Mouse (Mus musculus): ENCODE data around the gene Tm9sf2.

Gene Tm9sf2

DNA sequence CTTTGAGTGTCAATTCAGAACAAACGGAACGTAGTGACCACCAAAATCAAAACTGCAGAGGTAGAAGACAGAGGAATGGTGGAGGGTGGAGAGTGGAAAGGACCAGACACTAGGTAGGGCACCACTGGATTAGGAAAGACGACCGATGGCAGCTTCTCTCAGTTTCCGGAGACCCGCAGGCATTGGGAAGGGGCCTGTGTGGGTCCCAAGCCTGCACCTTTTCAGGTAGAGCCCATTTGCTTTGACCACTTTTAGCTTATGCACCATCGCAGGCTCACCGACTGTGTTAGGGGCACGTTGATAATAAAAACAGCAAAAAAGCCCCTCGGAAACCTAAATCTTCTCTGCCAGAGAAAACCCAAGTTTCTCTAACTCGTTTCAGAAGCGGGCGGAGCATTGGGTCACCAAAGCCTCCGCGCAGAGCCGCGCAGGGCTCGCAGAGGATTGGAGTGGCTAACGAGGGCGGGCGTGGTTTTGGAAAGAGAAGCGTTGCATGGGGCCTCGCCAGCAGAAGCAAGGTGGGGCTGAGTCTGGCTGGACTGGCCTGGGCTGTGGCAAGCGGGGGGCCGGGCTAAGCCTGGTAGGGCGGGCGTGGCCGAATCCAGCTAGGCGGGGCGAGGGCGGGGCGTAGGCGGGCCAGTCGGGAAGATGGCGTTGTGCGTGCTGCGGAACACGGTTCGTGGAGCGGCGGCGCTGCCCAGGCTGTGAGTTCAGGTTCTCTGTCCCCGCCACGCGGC, 74.4 kb downstream of the Tm9sf2 start, which contains the start of gene Clybl:
Gene Clybl, plus strand, starts transcription at position 627 of the 737 bp plus-strand sequence.
- DNase-seq = peak; percentile 96 to 98

DNA sequence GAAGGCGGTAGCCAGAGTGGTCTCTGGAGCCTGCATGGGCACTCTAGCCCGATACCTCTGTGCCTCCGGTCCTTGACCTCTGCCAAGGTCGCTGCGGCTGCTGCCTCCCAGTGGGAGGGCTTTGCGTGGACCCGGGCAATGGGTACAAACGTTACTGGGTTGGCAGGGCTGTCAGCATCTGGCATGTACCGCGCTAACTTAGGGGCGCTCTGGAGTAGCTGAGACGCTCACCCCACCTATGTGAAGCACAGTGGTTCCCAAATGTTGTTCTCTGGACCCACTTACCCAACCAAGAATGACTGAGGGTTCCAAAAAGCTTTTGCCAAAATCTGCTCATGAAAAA, 74.9 kb downstream of the Tm9sf2 start:
- no peak for DNase-seq

DNA sequence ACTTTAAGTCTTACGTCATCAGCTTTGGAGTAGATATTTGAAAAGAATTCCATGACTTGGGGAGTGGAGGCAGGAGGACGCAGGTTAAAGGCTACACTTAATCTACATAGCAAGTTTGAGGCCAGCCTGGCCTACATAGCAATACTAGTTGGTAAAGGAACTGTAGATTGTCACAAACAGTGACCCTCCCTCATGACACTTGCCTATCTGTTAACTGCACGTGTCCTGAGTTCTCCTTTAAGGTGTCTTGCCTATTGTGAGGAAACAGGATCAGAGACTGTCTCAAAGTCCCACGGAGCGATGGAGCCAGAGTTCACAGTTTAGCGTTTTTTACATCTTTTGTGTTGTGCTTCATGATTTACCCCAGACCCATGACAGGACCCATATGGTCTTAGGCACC, 75.4 kb downstream of the Tm9sf2 start:
- no peak for DNase-seq

DNA sequence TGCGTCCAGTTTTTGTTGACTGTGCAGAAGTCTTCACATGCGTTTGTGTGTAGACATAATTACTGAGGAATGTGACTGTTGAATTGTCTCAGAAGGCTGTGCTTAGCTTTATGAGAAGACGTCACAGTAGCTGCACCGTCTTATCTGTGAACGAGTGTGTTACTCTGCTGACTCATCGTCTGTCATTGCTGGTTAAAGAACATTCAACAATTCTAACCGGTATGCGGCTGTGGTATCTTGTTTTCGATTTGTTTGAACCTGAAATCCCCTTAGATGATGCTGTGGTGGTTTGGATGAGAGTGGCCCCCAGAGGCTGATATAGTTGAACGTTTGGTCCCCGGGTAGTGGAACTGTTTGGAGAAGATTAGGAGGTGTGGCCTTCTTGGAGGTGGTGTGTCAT, 77.1 kb downstream of the Tm9sf2 start:
- DNase-seq = no peak

DNA sequence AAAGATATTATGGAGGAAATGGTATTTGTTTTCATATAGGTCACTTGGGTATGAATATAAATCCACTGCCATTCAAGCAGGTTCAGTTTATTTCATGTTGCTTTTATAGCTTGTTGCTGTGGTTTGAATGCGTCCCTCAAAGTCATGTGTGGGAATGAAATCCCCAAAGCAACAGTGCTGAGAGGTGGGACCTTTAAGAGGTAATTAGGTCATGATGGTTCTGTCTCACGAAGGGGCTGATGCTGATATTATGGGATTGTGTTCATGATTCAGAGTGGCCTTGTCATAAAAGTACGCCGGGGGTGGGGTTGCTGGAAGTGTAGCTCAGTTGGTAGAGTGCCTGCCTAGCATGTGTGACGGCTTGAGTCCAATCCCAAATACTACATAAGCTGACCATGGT, 81.4 kb downstream of the Tm9sf2 start:
- DNase-seq = no peak

DNA sequence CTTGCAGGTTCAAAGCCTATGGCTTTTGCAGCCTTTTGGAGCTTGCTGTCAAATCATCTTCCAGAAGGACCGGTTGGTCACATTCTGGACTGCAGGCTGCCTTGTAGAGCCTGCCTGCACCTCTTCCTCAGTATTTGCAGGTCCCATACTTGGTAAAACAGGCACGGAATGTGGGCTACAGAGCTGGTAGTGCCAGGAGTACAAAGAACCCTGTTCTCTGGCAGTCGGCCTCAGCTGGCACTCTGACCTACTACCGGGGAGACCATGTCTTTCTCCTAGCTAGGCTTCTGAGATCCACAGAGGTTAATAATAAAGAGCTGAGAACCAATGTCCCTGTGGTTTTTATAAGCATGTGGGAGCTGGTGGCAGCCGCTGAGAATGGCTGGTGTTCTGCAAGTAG, 83.1 kb downstream of the Tm9sf2 start:
- DNase-seq = no peak

DNA sequence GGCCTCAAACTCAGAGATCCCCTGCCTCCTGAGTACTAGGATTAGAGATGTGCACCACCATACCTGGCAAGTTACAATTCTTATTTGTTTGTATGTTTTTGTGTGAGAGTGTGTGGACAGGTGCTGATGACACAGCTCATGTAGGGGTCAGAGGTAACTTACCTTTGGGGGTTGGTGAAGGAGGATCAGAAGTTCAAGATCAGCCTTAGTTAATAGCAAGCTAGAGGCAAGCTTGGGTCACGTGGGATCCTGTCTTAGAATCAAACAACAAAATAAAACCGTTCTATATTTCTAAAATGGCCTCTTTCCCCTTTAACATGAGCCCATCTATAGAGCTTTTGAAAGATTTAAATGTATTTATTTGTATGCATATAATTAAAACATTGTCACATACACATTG, 83.7 kb downstream of the Tm9sf2 start:
- DNase-seq = no peak

DNA sequence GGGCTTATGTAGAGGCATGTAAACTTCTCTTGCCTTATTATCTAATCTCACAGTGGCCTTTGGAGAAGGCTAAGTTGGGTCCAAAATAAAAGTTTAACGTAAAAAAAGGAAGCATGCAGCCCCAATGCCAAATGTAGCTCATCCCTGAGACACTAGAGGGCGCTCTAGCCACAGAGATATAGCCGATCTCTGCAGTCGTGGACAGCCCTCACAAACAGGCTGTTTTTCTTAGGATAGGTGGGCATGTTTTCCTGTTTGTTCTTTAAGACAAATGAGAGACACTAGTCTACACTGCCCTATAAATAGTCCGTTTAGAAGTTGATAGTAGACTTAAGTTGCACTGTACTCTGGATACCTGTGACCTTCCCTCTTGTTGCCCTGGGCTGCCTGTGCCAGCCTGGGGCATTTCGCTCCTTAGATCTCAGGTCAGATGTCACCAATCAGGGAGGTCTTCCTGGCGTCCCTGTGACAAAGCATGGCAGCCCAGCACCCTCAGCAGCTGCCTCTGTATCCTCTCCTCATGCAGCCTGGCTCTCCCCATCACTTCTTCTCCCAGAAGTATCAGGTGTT, 84.2 kb downstream of the Tm9sf2 start:
- DNase-seq = peak; percentile 77 to 82

DNA sequence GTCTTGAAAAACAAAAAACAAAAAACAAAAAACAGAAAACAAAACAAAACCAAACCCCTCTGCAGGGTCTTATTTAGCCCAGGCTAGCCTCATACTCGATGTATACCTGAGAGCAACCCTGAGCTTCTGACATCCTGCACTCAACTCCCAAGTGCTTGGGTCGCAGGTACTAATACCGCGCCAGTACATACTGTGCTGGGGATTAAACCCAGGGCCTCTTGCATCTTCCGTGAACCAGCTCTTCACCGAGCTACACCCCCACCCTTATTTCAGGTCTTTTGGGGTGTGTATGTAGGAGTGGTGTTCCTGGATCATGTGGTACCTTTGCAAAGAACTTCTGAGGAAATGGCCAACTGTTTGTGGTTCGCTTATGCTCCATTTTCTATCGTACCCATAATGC, 87.8 kb downstream of the Tm9sf2 start:
- no peak for DNase-seq

DNA sequence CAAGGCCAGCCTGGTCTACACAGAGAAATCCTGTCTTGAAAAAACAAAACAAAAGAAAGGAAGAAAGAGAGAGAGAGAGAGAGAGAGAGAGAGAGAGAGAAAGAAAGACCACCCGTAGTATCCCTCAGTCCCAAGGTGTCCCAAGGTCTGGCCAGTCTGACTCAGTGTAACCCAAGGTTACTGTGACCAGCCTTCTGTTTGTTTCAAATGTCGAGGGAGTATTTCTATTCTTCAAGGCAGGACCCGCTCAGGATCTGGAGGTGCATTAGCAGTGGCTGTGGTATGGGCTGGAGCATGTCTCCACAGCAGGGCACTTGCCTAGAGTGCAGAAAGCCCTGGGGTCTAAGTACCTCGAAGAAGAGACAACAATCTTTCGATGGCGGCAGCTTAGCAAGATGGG, 90.0 kb downstream of the Tm9sf2 start:
- DNase-seq = no peak

DNA sequence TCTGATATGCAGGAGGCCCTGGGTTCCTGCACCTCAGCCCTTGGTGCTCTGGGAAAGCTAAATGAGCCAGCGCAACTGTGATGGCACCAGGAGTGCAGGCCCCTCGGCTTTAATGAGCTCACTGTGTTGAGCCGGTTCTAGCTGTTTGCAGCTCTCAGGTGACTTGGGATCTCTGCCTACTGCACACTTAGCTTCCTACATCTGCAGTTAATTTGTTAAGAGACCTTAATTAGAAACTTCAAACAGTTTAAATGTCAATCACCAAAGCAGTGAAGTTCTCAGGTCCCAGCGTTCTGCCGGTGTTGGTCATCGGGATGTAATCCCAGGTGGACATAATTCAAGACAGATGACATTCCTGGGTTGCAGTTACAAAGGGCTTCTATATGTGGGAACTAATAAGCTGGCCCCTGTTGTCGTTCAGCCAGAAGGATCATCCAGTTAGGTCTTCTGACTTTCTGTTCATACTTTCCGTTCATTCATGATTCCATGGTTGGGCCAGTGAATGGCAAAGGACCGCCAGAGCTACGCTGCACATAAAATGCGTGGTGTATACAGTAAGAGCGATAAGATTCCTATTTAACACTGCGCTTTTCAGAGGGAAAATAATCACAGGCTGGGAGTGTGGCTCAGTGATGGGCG, 93.5 kb downstream of the Tm9sf2 start:
- DNase-seq = no peak

DNA sequence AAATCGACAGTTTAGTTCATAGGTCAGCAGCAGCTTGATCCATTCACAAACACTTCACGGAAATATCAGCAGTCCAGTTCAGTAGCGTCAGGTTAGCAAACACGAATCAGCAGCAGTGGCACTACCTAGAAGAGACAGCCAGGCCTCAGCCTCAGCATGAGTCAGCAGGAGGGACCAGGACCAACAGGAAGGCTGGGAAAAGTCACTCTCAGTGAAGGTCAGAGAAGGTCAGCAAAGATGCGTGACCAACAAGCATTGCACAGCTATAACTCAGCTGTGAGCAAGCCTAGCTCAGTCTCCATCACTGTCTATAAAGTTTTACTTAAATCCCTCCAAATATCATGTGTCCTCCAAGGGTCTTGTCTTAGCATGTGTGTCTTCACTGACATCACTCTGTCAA, 102.3 kb downstream of the Tm9sf2 start:
- DNase-seq = no peak
